Mouse (Mus musculus): Measurements from ENCODE around the gene Tnfsf14.

GRCm38 (mm10) chr17:57231321-57231771 lies 37.4 kb upstream of the Tnfsf14 start:
- TF ChIP-seq HCFC1 (IDR thresholded peaks at IDR 0.05; ENCODE audit: borderline replicate concordance, insufficient read depth, low read length) (no peak), MAFK (IDR thresholded peaks at IDR 0.05; ENCODE audit: insufficient read depth, low read depth, low read length) (no peak), ZC3H11A (IDR thresholded peaks at IDR 0.05; ENCODE audit: borderline replicate concordance, low read depth, low read length) (no peak), ZNF384 (IDR thresholded peaks at IDR 0.05; ENCODE audit: low read depth, low read length) (no peak), CHD2 (IDR thresholded peaks at IDR 0.05; ENCODE audit: low read depth, low read length) (no peak)

All from ES-E14 (cell line).